Mouse (Mus musculus): ENCODE results near the gene Prf1.

GRCm38 (mm10) chr10:61285271-61285670, 12.4 kb upstream of the Prf1 start:
- TF ChIP-seq CTCF (IDR thresholded peaks at IDR 0.05; ENCODE audit: extremely low read depth, insufficient read length, insufficient replicate concordance, low read depth, low read length) (no peak), POLR2A (IDR thresholded peaks at IDR 0.05; ENCODE audit: low read depth, low read length) (no peak)

Data from small intestine, adult 2 months (tissue).